Mouse (Mus musculus) heart, postnatal 0 days (tissue): ENCODE results near the gene Vmn1r188. TPM values are rescaled to one million over a fixed set of nuclear protein-coding genes. Genes with fewer than 3 reads are reported as not detected.
"Not testable (repeated sequence)": the region's sequence is repeated elsewhere in the genome, so short reads cannot be mapped to it uniquely, and the experiment has no call there.

Experiments
- ATAC-seq: fragments of 200-750 bp; cut with Nextera tagmentation; 2 replicates; pipeline ENCODE4 v1.8.0; 2017; ENCODE audit warnings: low read depth, moderate number of reproducible peaks, moderate library complexity; ENCODE audit not compliant: insufficient read depth
- DNase-seq: peaks from one replicate; pipeline ENCODE4 v3.0.0-alpha.2; 2016; ENCODE audit warnings: low spot score
- H3K27ac ChIP-seq: fragments of 300-500 bp; sonication (generic); 2 replicates; pipeline ENCODE4 v1.5.1; 2014; ENCODE audit warnings: low read depth, mild to moderate bottlenecking
- H3K27me3 ChIP-seq: fragments of 300-500 bp; sonication (generic); 2 replicates; pipeline ENCODE4 v1.6.1; 2014; ENCODE audit warnings: low read length, mixed read lengths; ENCODE audit not compliant: control insufficient read depth, insufficient read depth
- H3K36me3 ChIP-seq: fragments of 300-500 bp; sonication (generic); replicated peaks from 2 replicates; pipeline ENCODE4 v1.6.1; 2014; ENCODE audit warnings: low read length, mixed read lengths; ENCODE audit not compliant: control insufficient read depth, insufficient read depth
- H3K4me1 ChIP-seq: fragments of 300-500 bp; sonication (generic); 2 replicates; pipeline ENCODE4 v1.6.1; 2014; ENCODE audit warnings: antibody characterized with exemption; ENCODE audit not compliant: control insufficient read depth, insufficient read depth
- H3K4me2 ChIP-seq: fragments of 300-500 bp; sonication (generic); 2 replicates; pipeline ENCODE4 v1.6.1; 2014; ENCODE audit warnings: low read depth, mild to moderate bottlenecking, low read length, moderate library complexity
- H3K4me3 ChIP-seq: fragments of 300-500 bp; sonication (generic); 2 replicates; pipeline ENCODE4 v1.5.1; 2014; ENCODE audit warnings: low read depth, low read length
- H3K9ac ChIP-seq: fragments of 300-500 bp; sonication (generic); replicated peaks from 2 replicates; pipeline ENCODE4 v1.6.1; 2014; ENCODE audit warnings: low read depth, low read length, mixed read lengths
- H3K9me3 ChIP-seq: fragments of 300-500 bp; sonication (generic); replicated peaks from 2 replicates; pipeline ENCODE4 v1.6.1; 2016; ENCODE audit warnings: low read length; ENCODE audit not compliant: control insufficient read depth
- CTCF ChIP-seq: IDR thresholded peaks from 2 replicates; pipeline ENCODE4 v1.5.1; 2016; ENCODE audit warnings: antibody characterized with exemption, control low read depth, low read depth
- EP300 ChIP-seq: IDR thresholded peaks from 2 replicates; pipeline ENCODE4 v1.6.1; 2016; ENCODE audit warnings: antibody characterized with exemption, low read depth
- WGBS: fragments of 180-500 bp; shearing (Covaris S2); extraction: QIAGEN DNeasy Blood & Tissue Kit; methylation state at CpG from one replicate; pipeline ENCODE4 v1.1.7; 2014; 5-methylcytosine and 5-hydroxymethylcytosine counted together
- polyA plus RNA-seq: library from polyadenylated mRNA; unstranded; fragments of >200 nt; fragmentation: Nextera tagmentation; extraction: Ambion mirVana; gene quantifications from 2 replicates; pipeline ENCODE4 v1.2.1, GENCODE M21; 2015
- total RNA-seq: library from RNA; depleted of rRNA; stranded (reverse); fragments of >200 nt; gene quantifications from 2 replicates; pipeline ENCODE4 v1.2.3, GENCODE M21; 2014; ENCODE audit warnings: low replicate concordance

Gene Vmn1r188
- total and polyA plus RNA-seq, 2 experiments from 2014 or later: not detected

DNA sequence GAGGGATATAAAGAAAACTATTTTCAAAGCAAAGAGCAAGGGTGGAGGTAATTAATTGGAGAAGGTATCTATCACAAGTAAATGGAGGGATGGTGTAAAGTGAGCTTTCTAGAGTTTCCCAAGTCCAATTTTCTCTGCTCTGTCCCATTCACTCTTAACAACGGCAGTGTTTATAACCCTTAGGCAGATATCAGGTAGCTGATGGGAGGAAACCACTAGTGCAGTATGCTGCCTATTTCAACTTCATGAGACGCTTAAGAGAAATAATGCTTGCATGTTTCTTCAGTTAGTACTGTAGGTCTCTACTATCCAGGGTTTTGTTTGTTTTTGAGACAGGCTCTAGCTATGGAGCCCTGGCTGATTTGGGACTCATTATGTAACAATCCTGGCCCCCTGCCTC is 46.8 kb upstream of the Vmn1r188 start:
- Histone ChIP-seq H3K9me3 (no peaks in the 10 kb centered on the region), H3K36me3 (no peaks in the 10 kb centered on the region), H3K4me2 (no peak overlapping the region), H3K27ac (no peak overlapping the region), H3K9ac (no peak overlapping the region), H3K4me1 (peaks cover 24% of the 10 kb centered on the region), H3K27me3 (no peaks in the 10 kb centered on the region), H3K4me3 (no peak overlapping the region)
- 75% methylated on average over 2 of the region's 2 CpGs for WGBS
- no peak for ATAC-seq
- TF ChIP-seq EP300 (no peak), CTCF (no peak)
- DNase-seq: no peak

DNA sequence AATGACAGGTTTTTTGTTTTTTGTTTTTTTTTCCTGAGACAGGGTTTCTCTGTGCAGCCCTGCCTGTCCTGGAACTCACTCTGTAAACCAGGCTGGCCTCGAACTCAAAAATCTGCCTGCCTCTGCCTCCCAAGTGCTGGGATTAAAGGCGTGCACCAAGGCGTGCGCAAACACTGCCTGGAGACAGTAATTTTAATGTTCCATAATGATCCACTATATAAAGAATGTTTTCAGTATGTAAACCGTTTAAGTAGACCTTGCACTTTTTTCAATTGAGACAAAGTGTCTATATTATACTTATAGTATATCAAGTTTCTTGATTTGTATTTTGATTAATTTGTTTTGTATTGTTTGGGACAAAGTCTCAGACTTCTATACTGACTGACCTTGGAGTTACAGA is 44.9 kb upstream of the Vmn1r188 start:
- no peak for DNase-seq
- 70% methylated on average over 5 of the region's 5 CpGs for WGBS
- ATAC-seq: no peak
- Histone ChIP-seq H3K4me1 (peaks cover 29% of the 10 kb centered on the region), H3K9me3 (no peaks in the 10 kb centered on the region), H3K27me3 (no peaks in the 10 kb centered on the region), H3K4me3 (no peak overlapping the region), H3K9ac (no peak overlapping the region), H3K27ac (no peak overlapping the region), H3K4me2 (no peak overlapping the region), H3K36me3 (no peaks in the 10 kb centered on the region)
- no peak for TF ChIP-seq CTCF
- TF ChIP-seq EP300: no peak

DNA sequence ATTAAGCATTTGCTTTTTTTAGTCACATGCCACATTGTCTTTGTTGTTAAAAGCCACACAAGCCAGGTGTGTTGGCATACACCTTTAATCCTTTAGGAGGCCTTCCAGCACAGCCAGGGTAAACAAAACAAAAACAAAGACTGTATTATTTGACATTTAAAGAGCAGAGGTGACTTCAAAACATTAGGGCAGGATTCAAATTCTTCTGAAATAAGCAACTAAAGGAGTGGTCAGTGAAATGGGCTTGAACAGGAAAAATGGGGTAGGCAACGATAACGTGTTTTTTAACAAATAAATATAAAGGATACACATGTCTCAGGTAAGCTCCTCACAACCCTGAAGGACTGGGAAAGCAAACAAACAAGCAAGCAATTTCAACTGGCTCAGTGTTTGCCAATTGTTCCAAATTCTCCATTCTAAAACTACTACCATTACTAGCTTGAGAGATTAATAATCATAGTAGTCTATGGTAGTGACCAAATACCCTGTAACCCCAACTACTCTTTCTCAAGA is 44.2 kb upstream of the Vmn1r188 start:
- TF ChIP-seq EP300 (no peak), CTCF (no peak)
- peak overlapping the region; percentile 57 for H3K4me2 ChIP-seq
- WGBS: 14% methylated on average over 2 of the region's 2 CpGs
- no peaks in the 10 kb centered on the region for H3K9me3 ChIP-seq
- H3K27ac ChIP-seq: peak overlapping the region; percentile 79; the same call in 1 of the 2 replicates
- no peaks in the 10 kb centered on the region for H3K36me3 ChIP-seq
- DNase-seq (no peak), ATAC-seq (no peak)
- H3K4me1 ChIP-seq: peaks cover 25% of the 10 kb centered on the region
- H3K27me3 ChIP-seq: no peaks in the 10 kb centered on the region
- H3K9ac ChIP-seq: no peak overlapping the region
- peak overlapping the region; percentile 40; the same call in 1 of the 2 replicates for H3K4me3 ChIP-seq

DNA sequence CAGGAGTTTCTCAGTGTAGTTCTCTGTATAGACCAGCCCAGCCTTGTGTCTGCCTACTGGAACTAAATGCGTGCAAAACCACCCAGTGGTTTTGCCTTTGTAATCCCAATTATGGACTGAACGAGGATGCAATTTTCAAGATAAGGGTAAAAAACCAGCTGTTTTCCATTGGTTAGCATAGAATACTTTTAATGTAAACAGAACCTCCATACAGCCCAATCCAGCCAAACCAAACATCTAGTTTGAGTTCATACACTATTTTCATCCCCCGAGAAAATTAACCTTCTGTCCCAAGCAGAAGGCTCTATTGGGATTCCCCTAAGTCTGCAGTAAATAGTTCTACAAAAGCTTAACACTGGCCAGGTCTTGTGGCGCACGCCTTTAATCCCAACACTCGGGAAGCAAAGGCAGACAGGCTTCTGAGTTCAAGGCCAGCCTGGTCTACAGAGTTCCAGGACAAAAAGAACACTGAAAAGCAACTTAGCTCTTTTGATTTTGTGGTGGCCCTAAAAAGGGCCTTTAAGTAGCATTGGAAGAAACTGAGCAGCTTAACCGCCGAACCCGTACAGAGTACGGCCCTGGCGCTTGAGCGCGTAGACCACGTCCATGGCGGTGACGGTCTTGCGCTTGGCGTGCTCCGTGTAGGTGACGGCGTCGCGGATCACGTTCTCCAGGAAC is 43.6 kb upstream of the Vmn1r188 start:
- TF ChIP-seq EP300 (no peak), CTCF (no peak)
- peak overlapping the region; percentile 57 for H3K4me2 ChIP-seq
- H3K9me3 ChIP-seq: no peaks in the 10 kb centered on the region
- peak overlapping the region; percentile 79 for H3K27ac ChIP-seq
- peaks cover 25% of the 10 kb centered on the region for H3K4me1 ChIP-seq
- DNase-seq (no peak), ATAC-seq (no peak)
- no peaks in the 10 kb centered on the region for H3K27me3 ChIP-seq
- no peaks in the 10 kb centered on the region for H3K36me3 ChIP-seq
- H3K9ac ChIP-seq: peak overlapping the region; percentile 25
- peak overlapping the region; percentile 40 for H3K4me3 ChIP-seq
- 1% methylated on average over 19 of the region's 24 CpGs for WGBS

DNA sequence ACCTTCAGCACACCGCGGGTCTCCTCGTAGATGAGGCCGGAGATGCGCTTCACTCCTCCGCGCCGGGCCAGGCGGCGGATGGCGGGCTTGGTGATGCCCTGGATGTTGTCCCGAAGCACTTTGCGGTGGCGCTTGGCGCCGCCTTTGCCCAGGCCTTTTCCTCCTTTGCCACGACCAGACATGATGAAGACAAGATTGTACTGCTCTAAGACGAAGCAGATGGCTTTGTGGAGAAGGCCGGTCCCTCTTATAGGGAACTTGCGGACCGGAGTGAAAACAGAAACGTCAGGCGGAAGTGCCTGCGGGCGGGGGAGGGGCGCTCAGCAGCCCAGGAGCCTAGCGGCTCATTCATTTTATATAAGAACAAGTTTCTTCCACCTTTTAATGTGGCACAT is 43.1 kb upstream of the Vmn1r188 start, which contains the start of gene Hist1h4i:
Gene Hist1h4i, minus strand, starts transcription at position 221 of the 395 bp plus-strand sequence.
- H3K27ac ChIP-seq: peak within 1 kb of the TSS; percentile 79
- not testable (repeated sequence) for H3K9me3 ChIP-seq, H3K27me3 ChIP-seq, H3K36me3 ChIP-seq
- H3K4me2 ChIP-seq: peak within 1 kb of the TSS; percentile 57
- peak; percentile 87 for DNase-seq
- peak; percentile 60 for ATAC-seq
- peak within 1 kb of the TSS; percentile 57 for H3K9ac ChIP-seq
- TF ChIP-seq EP300: peak; percentile 78
- WGBS: under 1% methylated on average over 23 of the region's 27 CpGs
- H3K4me1 ChIP-seq: peaks cover 24% of the 10 kb centered on the region
- H3K4me3 ChIP-seq: peak within 1 kb of the TSS; percentile 40
